In genomic region chr2:174613921-174614441, GRCm38 (mm10) we compare ENCODE assay signal across 11 mouse cellular contexts. TPM values are rescaled to one million over a fixed set of nuclear protein-coding genes. Genes with fewer than 3 reads are reported as not detected.
DNase-seq lines count a peak whose midpoint lies in the region; ATAC-seq lines count a peak whose summit lies in the region.
"Had no signal": no experiment of that assay in that cellular context is flagged by ENCODE, and none has a peak within 500 bp of the region (broad histone marks: within the 10 kb centered on the region; RNA-seq: fewer than 3 reads in every experiment).

No protein-coding gene starts in this region.

- H3K4me2 ChIP-seq in neural tube, embryonic 15.5 days = no peak overlapping the region
- H3K4me2 ChIP-seq: forebrain, embryonic 13.5 days had no signal

- no peaks in the 10 kb centered on the region for H3K27me3 ChIP-seq in neural tube, embryonic 15.5 days (replicated peaks)
- H3K27me3 ChIP-seq: forebrain, embryonic 13.5 days had no signal

- no peak overlapping the region for H3K27ac ChIP-seq in neural tube, embryonic 15.5 days (replicated peaks)
- H3K27ac ChIP-seq: forebrain, embryonic 13.5 days had no signal

- H3K4me3 ChIP-seq in neural tube, embryonic 15.5 days (replicated peaks) = no peak overlapping the region
- H3K4me3 ChIP-seq: forebrain, embryonic 13.5 days had no signal

- 79% methylated on average over 11 of the region's 11 CpGs for WGBS in neural tube, embryonic 15.5 days

- ATAC-seq in megakaryocyte progenitor cell, adult 5-6 weeks (replicated peaks; ENCODE audit: poor library complexity) = peak; percentile 85
- ATAC-seq in neural tube, embryonic 15.5 days (ENCODE audit: low FRiP score) = no peak
- ATAC-seq: forebrain, embryonic 13.5 days had no signal

- no peaks in the 10 kb centered on the region for H3K9me3 ChIP-seq in neural tube, embryonic 15.5 days (replicated peaks)
- H3K9me3 ChIP-seq: forebrain, embryonic 13.5 days had no signal

- no peaks in the 10 kb centered on the region for H3K36me3 ChIP-seq in neural tube, embryonic 15.5 days

- no peaks in the 10 kb centered on the region for H3K4me1 ChIP-seq in neural tube, embryonic 15.5 days
- H3K4me1 ChIP-seq: forebrain, embryonic 13.5 days had no signal

- no peak overlapping the region for H3K9ac ChIP-seq in neural tube, embryonic 15.5 days (replicated peaks)
- H3K9ac ChIP-seq: forebrain, embryonic 13.5 days had no signal

- peak; percentile 74 for DNase-seq in MEL-GATA-1-ER (ENCODE audit: extremely low read depth, low read depth)
- peak; percentile 86 for DNase-seq in induced T-regulatory cell, adult 2 months (ENCODE audit: low read depth)
- DNase-seq in thymus, postnatal 0 days (ENCODE audit: low spot score) = peak; percentile 78
- DNase-seq in urinary bladder, postnatal 36 days (ENCODE audit: low spot score in 2 of 2) = no peak
- DNase-seq in neural tube, embryonic 10.5 days (ENCODE audit: extremely low spot score, low spot score) = no peak
- DNase-seq: cerebellum, postnatal 10 days; heart, adult 11 months had no signal

RNA-seq across cellular contexts. Expression of gene Zfp831, which starts 29.4 kb away (rescaled TPM):
- total RNA-seq in megakaryocyte progenitor cell, adult 5-6 weeks (2015) = 0.76 and 1.5 TPM in 2 replicates
- total RNA-seq in megakaryocyte progenitor cell, adult 5-6 weeks (2017) = 0.67 and 1.1 TPM in 2 replicates
- 0.22 and 0.35 TPM in 2 replicates for polyA plus RNA-seq in thymus, postnatal 0 days (2015; fragmentation: Nextera tagmentation; extraction: Ambion mirVana)
- polyA plus RNA-seq in neural tube, embryonic 15.5 days (2015; fragmentation: Nextera tagmentation; extraction: Ambion mirVana) = 0.01 TPM in 1 of 2 replicates, not detected in the other
- polyA plus RNA-seq: forebrain, embryonic 13.5 days; intestine, embryonic 14.5 days had no signal

Comparison
In these comparisons a context has a peak if more than half of its experiments do, and no peak if none do; other contexts are left out.
1. DNase-seq: peak in MEL-GATA-1-ER (single experiment), induced T-regulatory cell, adult 2 months (single experiment) and thymus, postnatal 0 days (single experiment); none in urinary bladder, postnatal 36 days (0 of 2) and neural tube, embryonic 10.5 days (single experiment).